Mouse (Mus musculus) central nervous system, embryonic 18 days (tissue): Measurements from ENCODE around the gene Dhx30. TPM values are rescaled to one million over a fixed set of nuclear protein-coding genes. Genes with fewer than 3 reads are reported as not detected.

Experiments
- polyA plus RNA-seq: library from polyadenylated mRNA; depleted of rRNA; stranded (reverse); fragments of >200 nt; gene quantifications from 2 replicates; pipeline ENCODE4 v1.2.3, GENCODE M21; 2012; rRNA removed

Gene Dhx30
- 194 TPM in 2 replicates for polyA plus RNA-seq

DNA sequence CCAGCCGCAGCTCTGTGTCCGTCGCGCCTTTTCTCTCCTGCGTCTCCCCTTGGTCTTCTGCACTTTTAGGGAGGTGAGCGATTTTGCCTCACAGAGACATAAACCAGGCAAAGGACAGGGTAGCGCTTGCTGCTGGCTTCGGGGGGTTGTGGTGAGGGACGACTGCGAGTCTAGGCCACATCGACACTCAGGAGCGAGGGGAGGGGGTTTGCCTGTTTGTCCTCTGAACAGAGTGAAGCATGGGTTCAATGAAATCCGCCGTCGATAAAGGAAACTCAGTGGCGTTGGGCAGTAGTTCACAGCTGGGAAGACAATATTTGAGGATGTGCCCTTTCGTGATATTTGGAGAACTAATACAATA, at the start of gene Dhx30:
Gene Dhx30 (minus strand): TSS at position 52 of the 361 bp plus-strand sequence.

DNA sequence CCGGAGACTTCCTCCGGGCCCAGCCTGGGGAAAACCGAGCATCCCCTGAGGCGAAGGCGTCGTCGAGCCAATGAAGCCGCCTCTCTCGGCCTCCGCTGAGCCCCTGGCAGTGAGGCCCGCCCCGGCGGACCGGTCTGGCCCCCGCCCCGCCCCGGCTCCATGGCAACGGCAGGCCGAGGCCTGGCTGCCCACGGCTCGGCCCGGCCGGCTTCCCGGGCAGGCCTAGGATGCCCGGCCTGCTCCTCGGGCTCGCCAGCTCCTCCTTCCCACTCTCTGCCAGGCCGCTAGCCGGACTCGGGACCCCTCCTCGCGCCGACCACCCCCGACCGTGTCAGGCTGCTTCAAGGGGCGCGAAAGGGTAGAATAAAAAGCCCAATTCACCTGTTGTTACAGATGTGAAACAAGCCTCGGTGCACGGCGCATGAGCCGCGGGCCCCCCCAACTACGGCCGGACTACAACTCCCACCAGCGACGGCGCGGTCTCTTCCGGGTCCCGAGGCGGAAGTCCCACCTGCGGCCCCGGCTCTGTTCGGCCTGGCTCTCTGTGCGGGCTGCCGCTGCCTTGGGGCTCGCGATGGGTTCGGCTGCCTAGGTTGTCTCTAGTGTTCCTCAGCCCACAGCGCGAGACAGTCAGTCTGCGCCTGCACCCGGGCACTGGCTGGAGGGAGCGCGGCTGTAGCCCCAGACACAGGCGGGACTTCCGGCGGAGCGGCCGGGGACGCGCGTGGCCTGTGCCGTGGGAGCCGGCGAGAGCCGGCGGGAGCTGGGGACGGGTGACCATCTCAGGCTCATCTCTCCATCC, 452 bp downstream of the Dhx30 start, which contains the start of gene Smarcc1:
Gene Smarcc1 (plus strand): TSS at position 732 of the 802 bp plus-strand sequence.

Other genes with a start within 250 kb of the Dhx30 start
- gene Cdc25a, start 242.3 kb downstream of the Dhx30 start, polyA plus RNA-seq: 8.9 and 9.4 TPM in 2 replicates
- gene Map4, start 186.4 kb downstream of the Dhx30 start, polyA plus RNA-seq: 209 and 216 TPM in 2 replicates
- 48.2 and 49.7 TPM in 2 replicates for gene Smarcc1, start 122 bp downstream of the Dhx30 start, polyA plus RNA-seq
- 267 and 276 TPM in 2 replicates for gene Cspg5, start 126.0 kb upstream of the Dhx30 start, polyA plus RNA-seq
- 41.7 and 43.5 TPM in 2 replicates for gene Elp6, start 187.3 kb upstream of the Dhx30 start, polyA plus RNA-seq
- gene Scap, start 215.5 kb upstream of the Dhx30 start, polyA plus RNA-seq: 26.9 and 35.5 TPM in 2 replicates